ENCODE assay signal across 8 mouse cellular contexts in genomic region chr12:113013604-113014558, GRCm38 (mm10). TPM values are rescaled to one million over a fixed set of nuclear protein-coding genes. Genes with fewer than 3 reads are reported as not detected.
A peak's percentile ranks its signal among the peaks of the same experiment; 100 is the strongest.
DNase-seq lines count a peak whose midpoint lies in the region; ATAC-seq and TF ChIP-seq lines count a peak whose summit lies in the region.

Gene Pacs2 (plus strand): TSS chr12:113014508.

- no peaks in the 10 kb centered on the region for H3K27me3 ChIP-seq in hindbrain, embryonic 15.5 days

- no peaks in the 10 kb centered on the region for H3K9me3 ChIP-seq in hindbrain, embryonic 15.5 days

- H3K36me3 ChIP-seq in hindbrain, embryonic 15.5 days: no peaks in the 10 kb centered on the region; the same call in 1 of the 2 replicates

- H3K4me2 ChIP-seq in hindbrain, embryonic 15.5 days: peak within 1 kb of the TSS; percentile 74

- WGBS in hindbrain, embryonic 15.5 days: 2% methylated on average over 57 of the region's 85 CpGs

- peak within 1 kb of the TSS; percentile 96 for H3K27ac ChIP-seq in hindbrain, embryonic 15.5 days (replicated peaks)
- H3K27ac ChIP-seq in left cerebral cortex, adult 2 months: peak within 1 kb of the TSS; percentile 98

- peak; percentile 89 for ATAC-seq in hindbrain, embryonic 15.5 days (ENCODE audit: low FRiP score, low read depth)
- ATAC-seq in megakaryocyte, adult 5-6 weeks (ENCODE audit: poor library complexity, severe bottlenecking): peak; percentile 85

- TF ChIP-seq CTCF in left cerebral cortex, adult 2 months (IDR thresholded peaks at IDR 0.05): no peak; the same call in 1 of the 2 replicates

- peaks cover 51% of the 10 kb centered on the region for H3K4me1 ChIP-seq in hindbrain, embryonic 15.5 days (replicated peaks)

- intact Hi-C loops in left cerebral cortex, adult 2 months (cut with DNase I): loop anchor here (2.0 to 5.0 kb wide), 3 partner anchors 13 to 143 kb away; partner anchors contain the start of genes Brf1, Tedc1 and Tex22

- H3K4me3 ChIP-seq in hindbrain, embryonic 15.5 days: peak within 1 kb of the TSS; percentile 99
- H3K4me3 ChIP-seq in left cerebral cortex, adult 2 months: peak within 1 kb of the TSS; percentile 83

- DNase-seq in T-cell, adult 2 months (ENCODE audit: low spot score): peak; percentile 86
- DNase-seq in cerebellum, postnatal 25 days: peak; percentile 96 to 99
- peak; percentile 86 to 93 for DNase-seq in frontal cortex, postnatal 36 days (ENCODE audit: low spot score in 2 of 2)
- DNase-seq in left cerebral cortex, adult 2 months (ENCODE audit: extremely low spot score in 1 of 2, low spot score in 2 of 2): peak; percentile 93 to 94
- peak; percentile 84 to 92 for DNase-seq in right cerebral cortex, adult 2 months (ENCODE audit: low spot score in 2 of 2)
- peak; percentile 94 for DNase-seq in urinary bladder, postnatal 14 days (ENCODE audit: low spot score)

- peak within 1 kb of the TSS; percentile 97 for H3K9ac ChIP-seq in hindbrain, embryonic 15.5 days

RNA-seq across cellular contexts. Expression of gene Pacs2, which starts in this region (rescaled TPM):
- polyA plus RNA-seq in hindbrain, embryonic 15.5 days (2015; fragmentation: Nextera tagmentation; extraction: Ambion mirVana): 30.2 and 32.3 TPM in 2 replicates
- total RNA-seq in left cerebral cortex, adult 2 months (2021): 10 to 100 TPM; 62.8 to 68.0 TPM
- 55.1 TPM in 2 replicates for total RNA-seq in megakaryocyte, adult 5-6 weeks (2015)
- 36.5 and 37.5 TPM in 2 replicates for total RNA-seq in megakaryocyte, adult 5-6 weeks (2017)

Comparison
In these comparisons a context has a peak if more than half of its experiments do, and no peak if none do; other contexts are left out.
1. Peak in every context shown above with its lines: DNase-seq, ATAC-seq, H3K4me3 ChIP-seq and H3K27ac ChIP-seq.